Mouse (Mus musculus) hindbrain, embryonic 13.5 days (tissue): ENCODE results near the gene Lgmn. TPM values are rescaled to one million over a fixed set of nuclear protein-coding genes. Genes with fewer than 3 reads are reported as not detected.

Experiments used
- ATAC-seq: fragments of 200-750 bp; cut with Nextera tagmentation; 2 replicates; pipeline ENCODE4 v1.8.0; 2017; ENCODE audit warnings: moderate TSS enrichment; ENCODE audit not compliant: low FRiP score
- H3K27ac ChIP-seq: fragments of 300-500 bp; sonication (generic); 2 replicates; pipeline ENCODE4 v1.5.1; 2015; ENCODE audit warnings: inconsistent platforms, mild to moderate bottlenecking, moderate library complexity
- H3K27me3 ChIP-seq: fragments of 300-500 bp; sonication (generic); 2 replicates; pipeline ENCODE4 v1.6.1; 2015; ENCODE audit warnings: mild to moderate bottlenecking, inconsistent platforms
- H3K36me3 ChIP-seq: fragments of 300-500 bp; sonication (generic); 2 replicates; pipeline ENCODE4 v1.6.1; 2015; ENCODE audit warnings: mild to moderate bottlenecking, inconsistent platforms
- H3K4me1 ChIP-seq: fragments of 300-500 bp; sonication (generic); replicated peaks from 2 replicates; pipeline ENCODE4 v1.6.1; 2015; ENCODE audit warnings: inconsistent platforms
- H3K4me2 ChIP-seq: fragments of 300-500 bp; sonication (generic); 2 replicates; pipeline ENCODE4 v1.6.1; 2015; ENCODE audit warnings: inconsistent platforms, mild to moderate bottlenecking, moderate library complexity
- H3K4me3 ChIP-seq: fragments of 300-500 bp; sonication (generic); 2 replicates; pipeline ENCODE4 v1.5.1; 2015; ENCODE audit warnings: mild to moderate bottlenecking, inconsistent platforms
- H3K9ac ChIP-seq: fragments of 300-500 bp; sonication (generic); 2 replicates; pipeline ENCODE4 v1.6.1; 2015; ENCODE audit warnings: mild to moderate bottlenecking, inconsistent platforms
- H3K9me3 ChIP-seq: fragments of 300-500 bp; sonication (generic); 2 replicates; pipeline ENCODE4 v1.6.1; 2016; ENCODE audit warnings: inconsistent platforms
- WGBS: fragments of 180-500 bp; shearing (Covaris S2); methylation state at CpG from one replicate; pipeline ENCODE4 v1.1.7; 2015; 5-methylcytosine and 5-hydroxymethylcytosine counted together
- polyA plus RNA-seq: library from polyadenylated mRNA; unstranded; fragments of >200 nt; fragmentation: Nextera tagmentation; extraction: Ambion mirVana; gene quantifications from 2 replicates; pipeline ENCODE4 v1.2.1, GENCODE M21; 2015

Gene Lgmn
- 83.9 and 89.2 TPM in 2 replicates for polyA plus RNA-seq

DNA sequence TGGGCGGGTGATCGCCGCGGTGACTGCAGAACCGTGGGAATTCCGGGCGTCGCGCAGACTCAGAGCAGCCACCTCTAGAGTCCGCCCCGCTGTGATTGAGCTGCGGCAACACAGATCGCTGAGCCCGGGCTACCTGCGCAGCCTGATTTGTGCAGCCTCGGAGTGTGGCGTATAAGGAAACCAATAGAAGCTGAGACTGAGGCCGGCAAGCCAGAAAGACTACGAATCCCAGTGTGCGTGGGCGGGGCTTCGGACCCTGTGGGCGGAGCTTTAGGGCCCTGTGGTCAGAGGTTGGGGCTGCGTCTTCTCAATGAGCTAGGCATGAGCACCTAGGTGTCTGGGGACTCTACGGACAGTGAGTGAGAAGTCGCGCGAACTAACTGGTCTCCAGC is at the start of gene Lgmn:
Lgmn (minus strand) TSS at position 182 of the 392 bp plus-strand sequence.
- Histone ChIP-seq H3K4me2 (peak within 1 kb of the TSS; percentile 75), H3K4me1 (peaks cover 18% of the 10 kb centered on the region), H3K4me3 (peak within 1 kb of the TSS; percentile 58), H3K9ac (peak within 1 kb of the TSS; percentile 79), H3K9me3 (no peaks in the 10 kb centered on the region), H3K36me3 (no peaks in the 10 kb centered on the region), H3K27ac (peak within 1 kb of the TSS; percentile 71), H3K27me3 (no peaks in the 10 kb centered on the region)
- ATAC-seq: peak; percentile 99
- WGBS: under 1% methylated on average over 28 of the region's 28 CpGs

DNA sequence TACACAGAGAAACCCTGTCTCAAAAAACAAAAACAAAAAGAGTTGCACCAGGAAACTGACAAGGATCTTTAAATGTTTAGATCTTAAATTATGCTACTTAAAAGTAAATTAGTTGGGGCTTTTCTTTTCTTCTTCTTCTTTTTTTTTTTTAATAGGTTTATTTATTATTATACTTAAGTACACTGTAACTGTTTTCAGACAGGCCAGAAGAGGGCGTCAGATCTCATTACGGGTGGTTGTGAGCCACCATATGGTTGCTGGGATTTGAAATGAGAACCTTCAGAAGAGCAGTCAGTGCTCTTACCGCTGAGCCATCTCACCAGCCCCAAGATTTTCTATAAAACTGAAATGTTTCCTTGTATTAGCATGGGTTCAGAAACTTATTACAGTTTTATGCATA is 45.3 kb upstream of the Lgmn start:
- WGBS: 69% methylated on average over 3 of the region's 3 CpGs
- H3K36me3 ChIP-seq: peaks cover 83% of the 10 kb centered on the region

DNA sequence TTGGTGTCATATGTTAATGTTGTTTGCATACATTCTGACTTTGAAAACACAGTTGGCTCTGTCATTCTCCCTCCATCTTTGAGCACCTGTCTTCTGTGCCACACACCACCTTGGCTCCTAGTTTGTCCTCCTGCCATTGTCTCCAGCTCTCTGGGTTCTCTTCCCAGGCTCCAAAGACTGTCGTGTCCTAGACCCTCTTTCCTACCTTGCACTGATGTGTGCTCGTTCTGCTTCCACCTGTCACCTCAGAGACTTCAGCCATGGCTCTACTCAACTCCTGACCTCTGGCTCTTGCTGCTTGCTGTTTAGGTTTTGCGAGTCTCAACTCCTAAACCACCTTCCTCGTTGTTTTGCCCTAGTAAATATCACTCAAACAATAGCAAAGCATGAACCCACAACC is 40.9 kb upstream of the Lgmn start:
- H3K9me3 ChIP-seq: no peaks in the 10 kb centered on the region
- H3K4me1 ChIP-seq: no peaks in the 10 kb centered on the region
- no peak overlapping the region for H3K4me3 ChIP-seq
- no peak for ATAC-seq
- no peak overlapping the region for H3K9ac ChIP-seq
- WGBS: 93% methylated on average over 4 of the region's 4 CpGs
- no peak overlapping the region for H3K4me2 ChIP-seq
- no peaks in the 10 kb centered on the region for H3K27me3 ChIP-seq
- H3K36me3 ChIP-seq: peaks cover 77% of the 10 kb centered on the region
- H3K27ac ChIP-seq: no peak overlapping the region

More for the DNA sequence above, 45.3 kb upstream of the Lgmn start:
- H3K27me3 ChIP-seq: no peaks in the 10 kb centered on the region
- no peak overlapping the region for H3K27ac ChIP-seq
- no peaks in the 10 kb centered on the region for H3K9me3 ChIP-seq
- ATAC-seq: no peak
- H3K4me2 ChIP-seq: no peak overlapping the region
- H3K4me3 ChIP-seq: no peak overlapping the region
- no peak overlapping the region for H3K9ac ChIP-seq
- H3K4me1 ChIP-seq: no peaks in the 10 kb centered on the region

DNA sequence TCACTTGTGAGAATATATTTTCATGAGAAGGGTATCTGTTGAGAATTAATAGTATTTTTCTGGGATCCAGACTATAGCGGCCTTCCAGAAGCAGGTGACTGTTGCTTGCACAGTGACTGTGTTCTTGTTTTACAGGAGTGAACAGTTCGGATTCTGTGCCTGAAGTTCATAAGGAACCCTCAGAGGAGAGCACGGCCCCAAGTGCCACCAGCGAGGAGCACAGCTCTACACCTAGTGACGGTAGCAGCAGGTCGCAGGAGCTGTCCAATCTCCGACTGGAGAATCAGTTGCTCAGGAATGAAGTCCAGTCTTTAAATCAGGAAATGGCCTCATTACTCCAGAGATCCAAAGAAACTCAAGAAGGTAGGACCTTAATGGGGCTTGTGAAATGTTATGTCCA is 34.8 kb upstream of the Lgmn start:
- peaks cover 8% of the 10 kb centered on the region for H3K4me1 ChIP-seq
- H3K4me2 ChIP-seq: no peak overlapping the region
- H3K36me3 ChIP-seq: peaks cover 54% of the 10 kb centered on the region
- 95% methylated on average over 7 of the region's 7 CpGs for WGBS
- no peak for ATAC-seq
- no peak overlapping the region for H3K4me3 ChIP-seq
- no peak overlapping the region for H3K9ac ChIP-seq
- no peaks in the 10 kb centered on the region for H3K27me3 ChIP-seq
- no peaks in the 10 kb centered on the region for H3K9me3 ChIP-seq
- no peak overlapping the region for H3K27ac ChIP-seq

DNA sequence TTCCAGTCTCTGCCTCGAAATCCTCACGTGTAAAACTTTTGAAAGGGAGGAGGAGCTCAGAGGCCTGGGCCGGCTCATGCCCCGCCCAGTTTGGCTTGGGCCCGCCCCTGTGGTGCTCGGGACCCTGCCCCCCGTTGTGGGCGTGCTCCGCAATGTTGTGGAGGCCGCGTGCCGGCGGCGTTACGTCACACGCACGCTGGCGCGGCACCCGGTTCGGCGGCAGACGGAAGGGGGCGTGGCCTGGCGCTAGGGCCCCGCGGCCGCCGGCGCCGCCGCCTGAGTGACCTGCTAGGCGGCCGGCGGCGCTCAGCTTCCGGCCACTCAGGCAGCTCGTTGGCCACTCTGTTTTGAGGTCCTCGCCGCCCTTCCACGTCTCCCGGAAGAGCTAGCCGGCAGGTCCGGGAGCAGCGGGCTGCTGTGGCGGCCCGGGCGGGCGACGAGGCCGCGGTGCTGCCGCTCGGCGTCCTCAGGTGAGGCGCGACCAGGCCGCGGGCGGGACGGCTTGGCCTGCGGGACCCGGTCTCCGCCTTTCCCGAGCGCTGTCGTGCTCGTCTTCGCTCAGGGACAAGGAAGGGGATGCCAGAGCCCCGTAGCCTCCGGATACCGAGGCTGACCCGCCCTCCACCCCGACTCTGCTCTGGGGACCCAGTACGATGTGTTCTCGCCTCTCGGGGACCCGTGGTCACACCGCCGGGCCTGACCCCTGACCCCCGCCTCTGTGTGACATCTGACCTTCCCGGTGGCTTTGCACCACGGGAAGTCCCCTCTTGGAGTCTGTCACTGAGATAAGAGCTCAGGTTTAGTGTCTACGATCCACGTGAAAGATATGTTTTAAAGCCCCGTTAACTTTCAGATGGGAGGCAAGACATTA is 29.5 kb upstream of the Lgmn start, which contains the start of gene Golga5:
Golga5 (plus strand) TSS at position 242 of the 871 bp plus-strand sequence.
- Histone ChIP-seq H3K9me3 (no peaks in the 10 kb centered on the region), H3K36me3 (peaks cover 18% of the 10 kb centered on the region), H3K27me3 (no peaks in the 10 kb centered on the region), H3K27ac (peak within 1 kb of the TSS; percentile 83), H3K4me3 (peak within 1 kb of the TSS; percentile 89), H3K9ac (peak within 1 kb of the TSS; percentile 92), H3K4me1 (peaks cover 8% of the 10 kb centered on the region), H3K4me2 (peak within 1 kb of the TSS; percentile 86)
- WGBS: under 1% methylated on average over 86 of the region's 86 CpGs
- peak; percentile 99 for ATAC-seq

DNA sequence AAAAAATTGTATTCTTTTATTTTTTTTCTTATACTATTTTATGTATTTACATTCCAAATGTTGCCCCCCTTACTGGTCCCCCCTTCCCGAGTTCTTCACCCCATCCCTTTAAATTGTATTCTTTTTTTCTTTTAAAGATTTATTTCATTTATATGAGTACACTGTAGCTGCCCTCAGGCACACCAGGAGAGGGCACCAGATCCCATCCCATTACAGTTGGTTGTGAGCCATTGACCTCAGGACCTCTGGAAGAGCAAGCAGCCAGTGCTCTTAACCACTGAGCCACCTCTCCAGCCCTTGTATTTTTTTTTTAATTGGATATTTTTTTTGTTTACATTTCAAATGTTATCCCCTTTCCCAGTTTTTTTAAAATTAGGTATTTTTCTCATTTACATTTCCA is 28.5 kb upstream of the Lgmn start:
- no peak overlapping the region for H3K4me3 ChIP-seq
- H3K4me2 ChIP-seq: no peak overlapping the region
- no peaks in the 10 kb centered on the region for H3K27me3 ChIP-seq
- no peak for ATAC-seq
- no peak overlapping the region for H3K9ac ChIP-seq
- H3K4me1 ChIP-seq: peaks cover 8% of the 10 kb centered on the region
- H3K27ac ChIP-seq: no peak overlapping the region
- no peaks in the 10 kb centered on the region for H3K9me3 ChIP-seq
- WGBS: 91% methylated on average over 1 of the region's 1 CpGs
- peaks cover 9% of the 10 kb centered on the region for H3K36me3 ChIP-seq

DNA sequence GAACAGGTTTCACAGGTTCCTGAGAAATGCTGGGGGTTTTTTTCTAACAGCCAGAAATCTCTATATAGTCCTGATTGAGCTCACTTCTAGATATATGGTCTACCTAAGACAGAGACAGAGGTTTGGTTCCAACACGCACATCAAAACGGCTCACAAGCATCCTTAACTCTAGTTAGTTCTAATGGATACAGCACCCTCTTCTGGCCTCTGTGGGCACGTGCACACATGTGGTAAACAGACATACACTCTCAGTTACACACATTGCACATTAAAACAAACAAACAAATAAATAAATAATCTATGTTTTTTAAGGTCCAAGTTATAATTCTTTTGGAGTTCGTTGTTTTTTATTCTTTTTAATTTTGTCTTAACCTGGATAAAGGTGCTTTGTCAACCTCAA is 25.0 kb upstream of the Lgmn start:
- 63% methylated on average over 4 of the region's 4 CpGs for WGBS
- no peaks in the 10 kb centered on the region for H3K9me3 ChIP-seq
- H3K4me1 ChIP-seq: peaks cover 2% of the 10 kb centered on the region
- no peak overlapping the region for H3K4me3 ChIP-seq
- H3K36me3 ChIP-seq: no peaks in the 10 kb centered on the region
- no peak for ATAC-seq
- H3K9ac ChIP-seq: no peak overlapping the region
- no peak overlapping the region for H3K27ac ChIP-seq
- no peaks in the 10 kb centered on the region for H3K27me3 ChIP-seq
- no peak overlapping the region for H3K4me2 ChIP-seq

DNA sequence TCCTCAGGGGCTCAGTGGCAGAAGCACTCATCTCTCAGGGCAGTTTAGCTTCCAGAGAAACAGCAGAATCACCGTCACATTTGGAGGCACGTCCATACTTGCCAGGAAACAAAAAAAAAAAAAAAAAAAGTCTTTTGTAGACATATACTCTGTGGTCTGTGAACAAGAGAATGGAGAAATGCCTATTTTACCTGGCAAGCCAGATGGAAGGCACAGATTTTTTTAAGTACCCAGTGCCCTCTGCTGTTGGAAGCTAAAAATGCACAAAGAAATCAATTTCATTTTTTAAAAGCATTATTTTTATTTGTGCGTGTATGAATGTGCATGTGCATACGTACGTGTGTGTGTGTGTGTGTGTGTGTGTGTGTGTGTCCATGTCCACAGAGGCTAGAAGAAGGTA is 21.6 kb upstream of the Lgmn start:
- WGBS: 73% methylated on average over 5 of the region's 5 CpGs
- no peak overlapping the region for H3K4me3 ChIP-seq
- H3K9me3 ChIP-seq: no peaks in the 10 kb centered on the region
- no peaks in the 10 kb centered on the region for H3K27me3 ChIP-seq
- no peak overlapping the region for H3K4me2 ChIP-seq
- H3K27ac ChIP-seq: no peak overlapping the region
- ATAC-seq: no peak
- H3K36me3 ChIP-seq: no peaks in the 10 kb centered on the region
- H3K4me1 ChIP-seq: no peaks in the 10 kb centered on the region
- no peak overlapping the region for H3K9ac ChIP-seq

DNA sequence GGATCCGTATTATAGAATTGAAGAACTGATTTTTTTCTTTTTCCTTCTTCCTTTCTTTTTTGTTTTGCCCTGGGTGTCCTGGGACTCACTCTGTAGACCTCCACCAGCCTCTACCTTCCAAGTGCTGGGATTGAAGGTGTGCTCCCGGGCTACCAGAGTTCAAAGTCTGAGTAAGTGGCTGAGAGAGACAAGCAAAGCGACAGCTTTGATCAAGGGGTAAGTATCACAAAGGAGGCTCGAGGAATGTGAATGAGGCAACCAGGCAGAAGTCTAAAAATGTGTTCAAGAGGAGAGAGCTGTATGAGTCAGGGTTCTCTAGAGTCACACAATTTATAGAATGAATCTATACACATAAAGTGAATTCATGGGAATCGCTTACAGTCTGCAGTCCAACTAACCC is 20.4 kb upstream of the Lgmn start:
- no peak overlapping the region for H3K27ac ChIP-seq
- H3K9me3 ChIP-seq: no peaks in the 10 kb centered on the region
- 77% methylated on average over 5 of the region's 5 CpGs for WGBS
- no peaks in the 10 kb centered on the region for H3K4me1 ChIP-seq
- H3K4me3 ChIP-seq: no peak overlapping the region
- no peak for ATAC-seq
- no peak overlapping the region for H3K4me2 ChIP-seq
- no peaks in the 10 kb centered on the region for H3K27me3 ChIP-seq
- H3K9ac ChIP-seq: no peak overlapping the region
- no peaks in the 10 kb centered on the region for H3K36me3 ChIP-seq

DNA sequence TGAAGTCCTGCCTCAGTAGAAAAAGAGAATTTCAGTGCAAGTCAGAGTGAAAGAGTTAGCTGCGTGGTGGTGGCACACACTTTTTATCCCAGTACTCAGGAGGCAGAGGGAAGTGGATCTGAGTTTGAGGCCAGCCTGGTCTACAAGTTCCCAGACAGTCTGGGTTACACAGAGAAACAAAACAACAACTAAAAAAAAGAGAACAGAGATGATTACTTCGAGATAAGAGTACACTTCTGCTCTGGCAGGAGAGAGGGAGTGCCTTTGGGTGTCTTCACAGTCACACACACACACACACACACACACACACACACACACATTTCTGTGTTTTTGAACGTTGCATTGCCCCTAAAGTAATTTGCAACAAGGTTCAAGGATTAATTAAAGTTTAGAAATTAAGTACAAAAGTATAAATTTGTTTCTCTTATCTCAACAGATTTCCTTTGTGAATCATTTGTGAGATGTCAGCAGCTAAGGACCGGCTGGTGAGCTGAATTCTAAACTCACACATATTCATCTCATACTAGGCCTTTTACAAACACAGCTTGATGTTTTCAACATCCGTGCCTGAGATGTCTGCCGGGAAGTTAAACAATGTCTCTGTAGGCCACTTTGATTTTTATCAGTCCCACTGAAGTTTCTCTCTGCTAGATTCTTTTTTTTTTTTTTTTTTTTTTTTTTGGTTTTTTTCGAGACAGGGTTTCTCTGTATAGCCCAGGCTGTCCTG is 17.0 kb upstream of the Lgmn start:
- Histone ChIP-seq H3K4me2 (no peak overlapping the region), H3K36me3 (no peaks in the 10 kb centered on the region), H3K9ac (no peak overlapping the region), H3K4me3 (no peak overlapping the region), H3K4me1 (no peaks in the 10 kb centered on the region), H3K27me3 (no peaks in the 10 kb centered on the region), H3K27ac (no peak overlapping the region), H3K9me3 (no peaks in the 10 kb centered on the region)
- no peak for ATAC-seq
- 87% methylated on average over 7 of the region's 7 CpGs for WGBS

DNA sequence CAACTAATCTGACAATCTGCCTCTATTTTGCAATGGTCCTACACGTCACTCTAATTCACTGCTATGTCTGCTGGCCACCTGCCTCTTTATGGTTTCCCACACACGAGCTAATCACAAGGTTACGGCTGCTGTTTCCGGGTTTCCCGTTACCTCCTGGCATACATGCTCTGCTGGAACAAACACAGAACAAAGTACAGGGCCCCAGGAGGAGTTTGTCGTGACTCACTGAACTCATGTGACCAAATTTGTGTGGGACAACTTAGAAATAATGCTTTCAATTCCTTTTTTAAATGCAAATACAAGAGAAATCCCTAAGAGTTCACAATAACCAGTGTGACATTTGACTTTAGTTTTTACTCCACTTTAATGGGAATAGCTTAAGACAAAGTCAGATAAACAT is 14.0 kb upstream of the Lgmn start:
- H3K9ac ChIP-seq: no peak overlapping the region
- ATAC-seq: no peak
- H3K4me3 ChIP-seq: no peak overlapping the region
- no peaks in the 10 kb centered on the region for H3K27me3 ChIP-seq
- H3K36me3 ChIP-seq: no peaks in the 10 kb centered on the region
- no peak overlapping the region for H3K4me2 ChIP-seq
- H3K9me3 ChIP-seq: no peaks in the 10 kb centered on the region
- no peak overlapping the region for H3K27ac ChIP-seq
- WGBS: 63% methylated on average over 6 of the region's 6 CpGs
- no peaks in the 10 kb centered on the region for H3K4me1 ChIP-seq

DNA sequence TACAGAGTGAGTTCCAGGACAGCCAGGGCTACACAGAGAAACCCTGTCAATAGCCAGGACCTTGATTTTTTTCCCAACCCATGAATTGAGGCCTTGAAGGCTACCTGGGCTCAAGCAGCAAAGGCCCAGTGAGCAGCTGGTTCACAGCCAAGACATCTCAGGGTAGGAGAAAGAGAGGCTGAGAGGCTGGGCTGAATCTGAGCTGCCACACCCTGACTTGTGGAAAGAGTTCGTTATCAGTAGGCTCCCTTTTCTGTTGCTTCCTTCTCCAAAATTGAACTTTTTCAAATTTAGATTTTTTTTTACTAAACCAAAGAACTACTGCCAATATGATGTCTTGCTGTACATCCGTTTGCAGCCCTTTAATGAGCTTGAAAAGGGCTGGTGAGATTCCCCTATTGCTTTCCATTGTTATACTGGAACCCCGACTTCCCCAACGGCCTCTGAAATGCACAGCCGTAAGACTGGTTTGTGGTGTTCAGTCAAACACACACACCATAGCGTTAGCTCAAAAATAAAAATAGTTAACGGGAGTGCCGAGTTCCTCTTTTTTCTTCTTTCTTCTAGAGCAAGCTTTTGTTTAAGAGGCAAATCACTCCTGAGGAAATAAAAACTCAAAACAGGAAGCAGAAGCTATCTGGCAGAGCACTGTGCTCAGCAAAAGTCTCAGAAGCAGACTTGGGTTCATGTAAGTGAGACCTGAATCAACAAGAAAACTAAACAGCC is 11.7 kb upstream of the Lgmn start:
- WGBS: 83% methylated on average over 8 of the region's 8 CpGs
- Histone ChIP-seq H3K27ac (no peak overlapping the region), H3K4me2 (no peak overlapping the region), H3K27me3 (no peaks in the 10 kb centered on the region), H3K9me3 (no peaks in the 10 kb centered on the region), H3K9ac (no peak overlapping the region), H3K4me1 (no peaks in the 10 kb centered on the region), H3K36me3 (no peaks in the 10 kb centered on the region), H3K4me3 (no peak overlapping the region)
- no peak for ATAC-seq
